Mouse (Mus musculus): ENCODE measurements around the gene Nup85.

DNA sequence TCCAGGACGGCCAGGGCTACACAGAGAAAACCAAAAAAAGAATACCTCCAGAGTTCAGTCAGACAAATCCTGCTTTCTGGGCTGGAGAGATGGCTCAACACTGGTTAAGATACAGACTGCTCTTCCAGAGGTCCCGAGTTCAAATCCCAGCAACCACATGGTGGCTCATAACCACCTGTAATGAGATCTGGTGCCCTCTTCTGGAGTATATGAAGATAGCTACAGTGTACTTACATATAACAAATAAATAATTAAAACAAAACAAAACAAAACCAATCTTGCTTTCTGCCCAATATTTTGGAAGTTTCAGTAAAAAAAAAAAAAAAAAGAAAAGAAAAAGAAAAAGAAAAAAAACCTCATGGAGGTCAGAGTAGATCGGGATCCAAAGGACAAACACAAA is 31.0 kb downstream of the Nup85 start:
- TF ChIP-seq GATA1 (IDR thresholded peaks at IDR 0.05; ENCODE audit: borderline replicate concordance, low read length), result no peak
- no peak for TF ChIP-seq FLI1 (IDR thresholded peaks at IDR 0.05; ENCODE audit: low read length)

Data from megakaryocyte, embryonic 14.5 days (primary cell).